Mouse (Mus musculus): Measurements from ENCODE around the gene A930002H24Rik. TPM values are rescaled to one million over a fixed set of nuclear protein-coding genes. Genes with fewer than 3 reads are reported as not detected.
A peak's percentile ranks its signal among the peaks of the same experiment; 100 is the strongest.

The A930002H24Rik gene
- polyA plus RNA-seq (2015; fragmentation: Nextera tagmentation; extraction: Ambion mirVana) = 3.3 and 4.1 TPM in 2 replicates

- H3K9ac ChIP-seq = peak within 1 kb of the TSS; percentile 88
- H3K27me3 ChIP-seq = no peaks in the 10 kb centered on the region
- H3K4me2 ChIP-seq = peak within 1 kb of the TSS; percentile 90
- no peaks in the 10 kb centered on the region for H3K9me3 ChIP-seq
- H3K4me3 ChIP-seq = peak within 1 kb of the TSS; percentile 86
- H3K27ac ChIP-seq = peak within 1 kb of the TSS; percentile 80
- no peaks in the 10 kb centered on the region for H3K36me3 ChIP-seq
- whole genome bisulfite sequencing = under 1% methylated on average over 55 of the region's 55 CpGs
- H3K4me1 ChIP-seq = peaks cover 12% of the 10 kb centered on the region; the same call in 1 of the 2 replicates
- ATAC-seq (ENCODE audit: borderline replicate concordance, extremely low read depth, low FRiP score, low TSS enrichment) = peak; percentile 100
Observed at GRCm38 (mm10) chr17:63863647-63864149, at the start of gene A930002H24Rik. Gene A930002H24Rik (minus strand): TSS chr17:63863791.

GRCm38 (mm10) chr17:63909297-63909696 is 45.7 kb upstream of the A930002H24Rik start:
- H3K4me3 ChIP-seq = no peak overlapping the region
- WGBS = 94% methylated on average over 4 of the region's 4 CpGs
- no peaks in the 10 kb centered on the region for H3K36me3 ChIP-seq
- H3K27ac ChIP-seq = no peak overlapping the region
- ATAC-seq (ENCODE audit: borderline replicate concordance, extremely low read depth, low FRiP score, low TSS enrichment) = no peak
- no peaks in the 10 kb centered on the region for H3K27me3 ChIP-seq
- H3K9me3 ChIP-seq = no peaks in the 10 kb centered on the region
- H3K4me1 ChIP-seq = no peaks in the 10 kb centered on the region
- no peak overlapping the region for H3K4me2 ChIP-seq
- no peak overlapping the region for H3K9ac ChIP-seq

- Histone ChIP-seq H3K27me3 (no peaks in the 10 kb centered on the region), H3K9ac (no peak overlapping the region), H3K36me3 (no peaks in the 10 kb centered on the region), H3K9me3 (no peaks in the 10 kb centered on the region), H3K27ac (no peak overlapping the region), H3K4me1 (no peaks in the 10 kb centered on the region), H3K4me2 (no peak overlapping the region), H3K4me3 (no peak overlapping the region)
- WGBS = 85% methylated on average over 7 of the region's 7 CpGs
- ATAC-seq (ENCODE audit: borderline replicate concordance, extremely low read depth, low FRiP score, low TSS enrichment) = no peak
Observed at GRCm38 (mm10) chr17:63897050-63897449, 33.5 kb upstream of the A930002H24Rik start.

- H3K27ac ChIP-seq = no peak overlapping the region
- H3K9ac ChIP-seq = no peak overlapping the region
- no peak overlapping the region for H3K4me3 ChIP-seq
- H3K36me3 ChIP-seq = no peaks in the 10 kb centered on the region
- no peaks in the 10 kb centered on the region for H3K9me3 ChIP-seq
- no peaks in the 10 kb centered on the region for H3K4me1 ChIP-seq
- ATAC-seq (ENCODE audit: borderline replicate concordance, extremely low read depth, low FRiP score, low TSS enrichment) = no peak
- H3K27me3 ChIP-seq = no peaks in the 10 kb centered on the region
- WGBS = 67% methylated on average over 3 of the region's 3 CpGs
- no peak overlapping the region for H3K4me2 ChIP-seq
Observed at GRCm38 (mm10) chr17:63895829-63896228, 32.2 kb upstream of the A930002H24Rik start.

- no peak for ATAC-seq (ENCODE audit: borderline replicate concordance, extremely low read depth, low FRiP score, low TSS enrichment)
- Histone ChIP-seq H3K36me3 (no peaks in the 10 kb centered on the region), H3K4me2 (no peak overlapping the region), H3K27me3 (no peaks in the 10 kb centered on the region), H3K9ac (no peak overlapping the region), H3K9me3 (no peaks in the 10 kb centered on the region), H3K4me1 (no peaks in the 10 kb centered on the region), H3K4me3 (no peak overlapping the region), H3K27ac (no peak overlapping the region)
Observed at GRCm38 (mm10) chr17:63890611-63891010, 27.0 kb upstream of the A930002H24Rik start.

GRCm38 (mm10) chr17:63886988-63887387 is 23.4 kb upstream of the A930002H24Rik start:
- Histone ChIP-seq H3K4me2 (no peak overlapping the region), H3K36me3 (no peaks in the 10 kb centered on the region), H3K4me3 (no peak overlapping the region), H3K27ac (no peak overlapping the region), H3K4me1 (no peaks in the 10 kb centered on the region), H3K27me3 (no peaks in the 10 kb centered on the region), H3K9me3 (no peaks in the 10 kb centered on the region), H3K9ac (no peak overlapping the region)
- WGBS = 91% methylated on average over 2 of the region's 2 CpGs
- ATAC-seq (ENCODE audit: borderline replicate concordance, extremely low read depth, low FRiP score, low TSS enrichment) = no peak

- Histone ChIP-seq H3K36me3 (no peaks in the 10 kb centered on the region), H3K27ac (no peak overlapping the region), H3K27me3 (no peaks in the 10 kb centered on the region), H3K4me2 (no peak overlapping the region), H3K9ac (no peak overlapping the region), H3K4me1 (no peaks in the 10 kb centered on the region), H3K4me3 (no peak overlapping the region), H3K9me3 (no peaks in the 10 kb centered on the region)
- ATAC-seq (ENCODE audit: borderline replicate concordance, extremely low read depth, low FRiP score, low TSS enrichment) = no peak
- WGBS = 79% methylated on average over 4 of the region's 4 CpGs
Observed at GRCm38 (mm10) chr17:63880009-63880408, 16.4 kb upstream of the A930002H24Rik start.

- ATAC-seq (ENCODE audit: borderline replicate concordance, extremely low read depth, low FRiP score, low TSS enrichment) = no peak
- H3K27ac ChIP-seq = no peak overlapping the region
- H3K27me3 ChIP-seq = no peaks in the 10 kb centered on the region
- no peaks in the 10 kb centered on the region for H3K4me1 ChIP-seq
- H3K4me3 ChIP-seq = no peak overlapping the region
- no peak overlapping the region for H3K9ac ChIP-seq
- H3K9me3 ChIP-seq = no peaks in the 10 kb centered on the region
- H3K4me2 ChIP-seq = no peak overlapping the region
- no peaks in the 10 kb centered on the region for H3K36me3 ChIP-seq
- 89% methylated on average over 4 of the region's 4 CpGs for WGBS
Observed at GRCm38 (mm10) chr17:63878889-63879288, 15.3 kb upstream of the A930002H24Rik start.

- 90% methylated on average over 7 of the region's 7 CpGs for WGBS
Observed at GRCm38 (mm10) chr17:63871773-63872172, 8.2 kb upstream of the A930002H24Rik start.

GRCm38 (mm10) chr17:63864171-63864571 is 580 bp upstream of the A930002H24Rik start:
- Histone ChIP-seq H3K4me1 (peaks cover 12% of the 10 kb centered on the region; the same call in 1 of the 2 replicates), H3K9ac (peak overlapping the region; percentile 88), H3K4me3 (peak overlapping the region; percentile 86), H3K27ac (peak overlapping the region; percentile 74), H3K36me3 (no peaks in the 10 kb centered on the region), H3K9me3 (no peaks in the 10 kb centered on the region), H3K27me3 (no peaks in the 10 kb centered on the region), H3K4me2 (peak overlapping the region; percentile 78)
- peak; percentile 79 for ATAC-seq (ENCODE audit: borderline replicate concordance, extremely low read depth, low FRiP score, low TSS enrichment)
- WGBS = 0% methylated on average over 35 of the region's 48 CpGs

More at GRCm38 (mm10) chr17:63871773-63872172, 8.2 kb upstream of the A930002H24Rik start:
- H3K36me3 ChIP-seq = no peaks in the 10 kb centered on the region
- no peaks in the 10 kb centered on the region for H3K27me3 ChIP-seq
- no peaks in the 10 kb centered on the region for H3K4me1 ChIP-seq
- ATAC-seq (ENCODE audit: borderline replicate concordance, extremely low read depth, low FRiP score, low TSS enrichment) = no peak
- H3K27ac ChIP-seq = no peak overlapping the region
- H3K4me2 ChIP-seq = no peak overlapping the region
- H3K9ac ChIP-seq = no peak overlapping the region
- H3K4me3 ChIP-seq = no peak overlapping the region
- H3K9me3 ChIP-seq = no peaks in the 10 kb centered on the region

GRCm38 (mm10) chr17:63863012-63863630 is 470 bp downstream of the A930002H24Rik start, which contains the start of gene Fer:
Gene Fer (plus strand): TSS chr17:63863062.
- Histone ChIP-seq H3K9ac (peak within 1 kb of the TSS; percentile 88), H3K27me3 (no peaks in the 10 kb centered on the region), H3K9me3 (no peaks in the 10 kb centered on the region), H3K27ac (peak within 1 kb of the TSS; percentile 80), H3K4me3 (peak within 1 kb of the TSS; percentile 86), H3K4me1 (peaks cover 12% of the 10 kb centered on the region; the same call in 1 of the 2 replicates), H3K36me3 (no peaks in the 10 kb centered on the region), H3K4me2 (peak within 1 kb of the TSS; percentile 90)
- under 1% methylated on average over 41 of the region's 41 CpGs for WGBS
- ATAC-seq (ENCODE audit: borderline replicate concordance, extremely low read depth, low FRiP score, low TSS enrichment) = peak; percentile 47

GRCm38 (mm10) chr17:63862399-63862798 is 1.2 kb downstream of the A930002H24Rik start:
- no peak overlapping the region for H3K9ac ChIP-seq
- H3K27me3 ChIP-seq = no peaks in the 10 kb centered on the region
- ATAC-seq (ENCODE audit: borderline replicate concordance, extremely low read depth, low FRiP score, low TSS enrichment) = no peak
- H3K27ac ChIP-seq = no peak overlapping the region
- peaks cover 12% of the 10 kb centered on the region; the same call in 1 of the 2 replicates for H3K4me1 ChIP-seq
- no peak overlapping the region for H3K4me3 ChIP-seq
- 40% methylated on average over 3 of the region's 3 CpGs for WGBS
- no peaks in the 10 kb centered on the region for H3K9me3 ChIP-seq
- no peaks in the 10 kb centered on the region for H3K36me3 ChIP-seq
- H3K4me2 ChIP-seq = peak overlapping the region; percentile 90; the same call in 1 of the 2 replicates
